Mouse (Mus musculus): ENCODE measurements around the gene Gba.
A peak's percentile ranks its signal among the peaks of the same experiment; 100 is the strongest.
"Not testable (repeated sequence)": the region's sequence is repeated elsewhere in the genome, so short reads cannot be mapped to it uniquely, and the experiment has no call there.

Gene Gba

GRCm38 (mm10) chr3:89215853-89216252 is 13.1 kb downstream of the Gba start:
- DNase-seq (ENCODE audit: low spot score): peak; percentile 88

- not testable (repeated sequence) for DNase-seq (ENCODE audit: low spot score)
Observed at GRCm38 (mm10) chr3:89216407-89216806, 13.7 kb downstream of the Gba start.

DNA sequence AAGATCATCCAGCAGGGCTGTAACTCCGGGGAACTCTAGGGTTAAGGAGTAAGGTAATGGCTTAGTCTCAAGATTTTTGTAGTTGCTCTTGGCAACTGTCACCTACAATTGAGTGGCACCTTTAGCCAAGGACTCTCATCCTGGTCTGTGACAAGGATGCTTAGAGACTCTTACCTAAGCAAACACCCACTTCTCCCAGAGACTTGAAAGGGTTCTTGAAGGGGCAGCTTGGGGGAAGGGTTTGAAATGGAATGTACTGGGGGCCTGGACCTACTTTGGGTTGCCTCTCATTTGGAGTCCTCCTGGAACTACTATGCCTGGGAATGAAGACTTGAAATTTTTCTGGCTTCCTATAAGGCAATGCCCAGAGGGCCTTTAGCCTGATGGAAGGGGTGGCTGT is 15.5 kb downstream of the Gba start:
- DNase-seq (ENCODE audit: low spot score): no peak

DNA sequence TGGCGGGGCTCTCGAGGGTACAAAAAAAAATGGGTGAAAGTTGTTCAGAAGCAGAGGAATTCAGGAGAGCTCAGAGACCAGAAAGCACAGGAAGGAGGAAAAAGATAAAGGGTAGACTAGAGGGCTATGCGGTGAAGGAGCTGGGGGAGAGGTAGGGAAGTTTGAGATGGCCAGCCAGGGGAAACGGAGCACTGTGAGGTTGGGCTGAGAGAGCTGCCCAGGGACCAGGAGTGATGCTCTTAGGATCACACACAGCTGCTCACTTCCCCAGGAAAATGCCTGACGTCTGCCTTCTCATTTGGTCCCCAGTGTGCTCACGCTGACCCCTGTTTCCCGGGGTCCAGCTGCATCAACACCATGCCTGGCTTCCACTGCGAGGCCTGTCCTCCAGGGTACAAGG is 16.8 kb downstream of the Gba start:
- no peak for DNase-seq (ENCODE audit: low spot score)

- no peak for DNase-seq (ENCODE audit: low spot score)
Observed at GRCm38 (mm10) chr3:89221167-89221566, 18.4 kb downstream of the Gba start.

DNA sequence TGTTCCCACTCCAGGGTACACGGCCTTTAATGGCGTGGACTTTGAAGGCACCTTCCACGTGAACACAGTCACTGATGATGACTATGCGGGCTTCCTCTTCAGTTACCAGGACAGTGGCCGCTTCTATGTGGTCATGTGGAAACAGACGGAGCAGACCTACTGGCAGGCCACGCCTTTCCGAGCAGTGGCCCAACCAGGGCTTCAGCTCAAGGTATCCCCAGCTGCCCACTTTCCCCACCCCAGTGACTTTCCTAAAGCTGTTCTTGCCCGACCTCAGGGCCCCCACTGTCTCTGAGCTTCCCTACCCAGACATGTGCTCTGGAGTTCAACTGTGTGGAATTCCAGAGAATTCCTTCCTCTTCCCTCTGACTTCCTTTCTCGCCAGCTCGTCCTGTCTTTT is 22.1 kb downstream of the Gba start:
- no peak for DNase-seq (ENCODE audit: low spot score)

DNA sequence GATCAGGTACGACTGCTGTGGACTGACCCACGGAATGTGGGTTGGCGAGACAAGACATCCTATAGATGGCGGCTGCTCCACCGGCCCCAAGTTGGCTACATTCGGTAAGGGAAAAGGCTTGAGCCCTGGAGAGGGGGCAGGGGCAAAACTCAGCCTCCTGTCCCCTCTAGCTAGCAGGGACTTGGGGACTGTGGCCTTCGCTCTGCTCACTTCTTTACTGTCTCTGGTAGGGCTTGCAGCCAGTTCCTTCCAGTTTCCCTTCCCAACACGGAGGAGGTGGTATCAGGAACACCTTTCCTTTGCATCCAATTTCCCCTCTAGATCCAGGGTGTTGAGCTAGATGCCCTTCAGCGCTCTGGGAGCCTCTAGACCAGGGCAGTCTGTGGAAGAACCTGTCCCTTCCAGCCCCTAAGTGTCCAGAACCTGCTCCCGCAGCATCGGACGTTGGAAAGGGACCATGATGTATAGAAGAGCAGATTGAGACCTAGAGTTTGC is 22.6 kb downstream of the Gba start:
- DNase-seq (ENCODE audit: low spot score): no peak

- no peak for DNase-seq (ENCODE audit: low spot score)
Observed at GRCm38 (mm10) chr3:89225918-89226317, 23.2 kb downstream of the Gba start.

GRCm38 (mm10) chr3:89226361-89226760 is 23.6 kb downstream of the Gba start:
- no peak for DNase-seq (ENCODE audit: low spot score)

DNA sequence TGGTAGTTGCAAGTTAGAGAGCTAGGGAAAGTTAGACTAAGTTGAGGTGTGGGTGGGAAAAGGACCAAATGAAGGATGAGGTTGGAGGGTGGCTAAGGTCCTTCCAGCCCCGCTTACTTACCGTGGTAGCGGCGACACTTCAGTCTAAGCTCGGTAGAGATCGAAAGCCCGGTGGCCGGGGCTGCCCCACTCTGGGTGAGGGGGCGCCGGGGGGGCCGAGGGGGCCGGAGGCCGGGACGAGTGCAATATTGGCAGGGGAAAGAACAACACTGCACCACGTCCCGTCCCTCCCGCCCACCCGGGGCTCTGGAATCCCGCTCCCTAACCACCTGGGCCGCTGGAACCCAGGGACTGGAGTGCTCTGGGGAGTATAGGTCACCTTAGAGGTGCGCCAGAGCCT is 24.2 kb downstream of the Gba start, which contains the start of gene Mtx1:
Gene Mtx1 (minus strand): TSS at position 189 of the 400 bp plus-strand sequence.
- no peak for DNase-seq (ENCODE audit: low spot score)

DNA sequence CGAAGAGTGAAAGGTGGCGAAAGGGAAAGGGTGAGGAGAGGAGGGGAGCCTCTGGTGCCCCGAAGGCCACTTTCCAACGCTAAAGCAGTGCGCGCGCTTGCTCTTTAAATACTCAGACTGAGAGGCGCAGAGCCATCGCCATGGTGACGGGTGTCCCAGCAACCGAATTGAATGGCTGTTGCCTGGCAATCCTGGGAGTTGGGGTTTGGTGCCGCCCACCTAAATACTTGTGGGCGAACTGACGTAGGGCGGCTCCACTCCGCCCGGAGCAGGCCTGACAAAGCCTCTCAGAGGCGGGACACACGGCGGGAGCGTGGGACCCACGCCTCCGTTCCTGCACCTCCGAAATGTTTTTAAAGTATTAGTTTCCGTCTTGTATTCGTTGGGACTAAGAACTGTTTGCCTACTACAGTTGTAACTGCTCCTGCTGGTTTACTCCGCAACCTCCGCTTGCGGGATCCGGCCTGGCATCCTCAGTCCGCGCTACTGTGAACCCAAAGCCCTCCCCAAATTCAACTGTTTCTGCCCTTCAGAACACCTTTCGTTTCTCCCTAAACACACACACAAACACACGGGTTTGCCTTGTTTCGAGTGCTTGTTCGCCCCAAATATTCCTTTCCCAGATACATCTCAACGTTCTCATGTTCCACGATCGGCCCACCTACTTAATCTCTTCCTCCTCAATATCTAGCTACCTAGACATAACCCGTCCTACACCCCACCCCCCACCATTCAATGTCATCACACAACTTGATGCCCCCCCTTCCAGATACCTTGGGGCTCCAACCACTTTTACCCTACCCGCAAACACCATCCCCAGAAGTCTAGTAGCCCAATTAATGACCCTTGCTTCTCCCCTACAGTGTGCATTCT is 24.8 kb downstream of the Gba start:
- peak; percentile 63 for DNase-seq (ENCODE audit: low spot score)

DNA sequence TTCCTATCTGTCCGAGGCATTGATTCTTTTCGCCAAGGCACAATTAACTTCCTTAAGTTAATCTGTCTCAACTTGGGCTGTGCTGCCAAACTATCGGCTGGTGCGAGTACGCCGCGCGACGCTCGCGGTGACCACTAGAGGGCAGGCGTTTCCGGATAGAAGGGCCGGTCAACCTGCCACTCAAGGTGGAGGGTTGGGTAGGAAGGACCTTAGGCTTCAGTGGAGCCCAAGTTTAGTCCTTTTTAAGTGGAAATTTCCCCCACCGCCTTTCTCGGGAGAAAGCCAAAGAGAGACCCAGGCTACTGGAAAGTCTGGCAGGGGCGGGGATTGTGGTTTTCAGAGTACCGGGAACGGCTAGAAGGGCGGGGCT is 25.4 kb downstream of the Gba start:
- peak; percentile 75 for DNase-seq (ENCODE audit: low spot score)

DNA sequence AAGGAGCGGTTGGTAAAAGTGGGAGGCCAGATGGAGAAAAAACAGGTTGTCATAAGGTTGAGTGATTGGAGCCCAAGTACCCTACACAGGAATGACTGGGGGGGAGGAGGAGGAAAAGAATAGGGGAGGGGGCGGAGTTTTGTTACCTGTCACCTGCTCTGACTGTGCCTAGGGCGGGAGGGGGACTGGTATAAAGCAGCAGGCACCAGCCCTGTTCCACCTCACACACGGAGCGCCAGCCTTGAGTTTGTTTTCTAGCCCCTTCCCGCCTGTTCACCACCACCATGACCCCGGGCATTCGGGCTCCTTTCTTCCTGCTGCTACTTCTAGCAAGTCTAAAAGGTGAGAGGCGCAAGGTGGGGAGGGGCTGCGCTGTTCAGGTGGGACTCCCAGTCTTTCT is 26.1 kb downstream of the Gba start, which contains the start of gene Muc1:
Gene Muc1 (plus strand): TSS at position 222 of the 400 bp plus-strand sequence.
- no peak for DNase-seq (ENCODE audit: low spot score)

DNA sequence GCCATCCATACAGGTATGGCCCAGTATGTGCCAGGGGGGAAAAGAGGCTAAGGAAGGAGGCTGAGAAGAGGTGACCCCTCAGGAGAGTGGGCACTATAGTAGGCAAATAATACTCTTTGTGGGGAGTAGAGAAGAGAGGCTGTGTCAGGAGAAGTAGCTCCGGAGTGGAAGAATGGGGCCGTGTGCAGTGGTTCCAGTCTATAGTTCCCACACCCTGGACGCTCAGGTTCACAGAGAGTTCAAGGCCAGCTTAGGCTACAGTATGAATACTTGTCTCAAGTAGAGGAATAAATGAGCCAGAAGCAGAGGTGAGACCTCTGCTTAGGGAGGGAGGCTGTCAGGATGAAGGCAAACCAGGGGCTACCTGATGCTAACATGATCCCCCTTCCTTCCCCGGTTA is 26.5 kb downstream of the Gba start:
- DNase-seq (ENCODE audit: low spot score): no peak

DNA sequence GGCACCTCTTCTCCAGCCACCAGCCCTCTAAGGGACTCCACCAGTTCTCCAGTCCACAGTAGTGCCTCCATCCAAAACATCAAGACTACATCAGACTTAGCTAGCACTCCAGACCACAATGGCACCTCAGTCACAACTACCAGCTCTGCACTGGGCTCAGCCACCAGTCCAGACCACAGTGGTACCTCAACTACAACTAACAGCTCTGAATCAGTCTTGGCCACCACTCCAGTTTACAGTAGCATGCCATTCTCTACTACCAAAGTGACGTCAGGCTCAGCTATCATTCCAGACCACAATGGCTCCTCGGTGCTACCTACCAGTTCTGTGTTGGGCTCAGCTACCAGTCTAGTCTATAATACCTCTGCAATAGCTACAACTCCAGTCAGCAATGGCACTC is 27.8 kb downstream of the Gba start:
- DNase-seq (ENCODE audit: low spot score): no peak

GRCm38 (mm10) chr3:89231345-89231744 is 28.6 kb downstream of the Gba start:
- DNase-seq (ENCODE audit: low spot score): no peak

- no peak for DNase-seq (ENCODE audit: low spot score)
Observed at GRCm38 (mm10) chr3:89231772-89232275, 29.1 kb downstream of the Gba start.

DNA sequence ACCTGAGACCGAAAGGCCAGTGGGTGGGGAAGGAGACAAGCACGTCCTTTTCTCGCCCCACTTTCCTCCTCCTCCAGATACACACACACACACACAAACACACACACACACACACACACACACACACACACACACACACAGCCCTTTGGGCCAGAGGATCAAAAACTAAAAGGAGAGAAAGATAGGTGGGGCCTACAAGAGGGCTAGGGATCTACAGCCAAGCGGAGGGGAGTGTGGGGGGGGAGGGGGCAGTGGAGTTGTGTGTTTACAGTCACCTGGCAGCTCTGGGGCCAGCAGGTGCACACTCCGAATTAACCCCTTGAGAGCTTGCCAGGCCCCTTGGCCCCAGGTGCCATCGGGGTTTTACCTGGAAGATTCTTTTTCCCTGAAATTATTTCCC is 29.9 kb downstream of the Gba start:
- DNase-seq (ENCODE audit: low spot score): no peak

DNA sequence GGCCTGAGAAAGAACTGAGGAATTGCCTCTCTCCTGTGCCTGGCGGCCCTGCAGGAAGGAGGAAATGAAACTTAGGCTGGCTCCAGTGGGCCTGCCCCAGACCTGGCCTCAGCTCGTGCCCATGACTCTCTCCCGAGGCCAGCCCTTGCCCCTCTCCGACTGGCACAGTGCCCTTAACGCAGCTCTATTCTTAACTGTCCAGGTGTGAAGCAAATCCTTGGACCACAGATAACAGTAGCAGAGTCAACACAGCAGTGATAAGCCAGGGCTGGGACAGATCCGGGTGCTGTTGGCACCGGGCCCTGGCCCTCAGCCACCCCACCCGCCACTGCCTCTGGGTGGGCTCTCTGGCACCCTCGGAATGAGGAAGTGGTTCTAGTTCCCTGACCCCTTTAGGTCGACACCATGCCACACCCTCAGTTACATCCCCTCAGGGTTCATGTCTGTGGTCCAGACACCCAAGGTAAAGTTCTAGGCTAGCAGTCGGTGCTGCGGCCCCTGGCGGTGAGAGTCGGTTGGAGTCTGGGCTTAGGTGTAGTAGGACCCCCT is 30.9 kb downstream of the Gba start:
- DNase-seq (ENCODE audit: low spot score): no peak

DNA sequence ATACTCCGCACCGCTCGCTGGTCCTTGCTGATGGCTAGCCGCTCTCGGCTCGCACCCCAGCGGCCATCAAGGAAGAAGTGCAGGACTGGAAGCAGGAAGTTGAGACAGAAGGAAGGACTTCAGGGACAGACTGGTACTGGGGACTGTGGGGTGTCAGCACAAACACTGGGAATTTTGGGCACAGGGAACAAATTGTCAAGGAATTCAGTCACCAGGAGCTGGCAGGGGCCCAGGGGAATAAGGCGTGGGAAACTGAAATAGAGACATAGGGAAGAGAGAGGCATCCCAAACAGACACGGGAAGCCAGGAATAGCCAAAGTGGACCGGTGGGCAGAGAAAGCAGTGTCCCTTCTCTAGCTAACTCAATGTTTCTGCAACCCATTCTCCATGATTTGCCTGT is 33.8 kb downstream of the Gba start:
- no peak for DNase-seq (ENCODE audit: low spot score)

DNA sequence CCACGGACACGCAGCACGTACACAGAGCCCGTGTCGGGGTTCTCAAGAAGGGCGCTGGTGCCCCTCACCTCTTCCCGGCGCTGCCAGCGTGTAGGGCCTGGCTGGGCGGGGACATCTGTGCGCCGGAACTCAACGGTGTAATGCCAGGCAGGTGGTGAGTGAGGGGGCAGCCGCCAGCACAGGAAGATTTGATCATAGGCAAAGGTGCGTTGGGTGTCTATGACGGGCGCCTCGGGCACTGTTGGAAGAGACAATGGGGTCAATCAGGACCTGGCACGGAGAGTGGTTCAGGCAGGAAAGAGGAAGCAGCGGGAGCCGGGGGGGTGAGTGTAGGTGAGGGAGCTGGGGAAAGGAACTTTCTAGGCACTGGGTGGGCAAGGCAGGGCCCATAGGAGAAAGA is 35.0 kb downstream of the Gba start:
- no peak for DNase-seq (ENCODE audit: low spot score)

GRCm38 (mm10) chr3:89238494-89238893 is 35.8 kb downstream of the Gba start:
- DNase-seq (ENCODE audit: low spot score): no peak

DNA sequence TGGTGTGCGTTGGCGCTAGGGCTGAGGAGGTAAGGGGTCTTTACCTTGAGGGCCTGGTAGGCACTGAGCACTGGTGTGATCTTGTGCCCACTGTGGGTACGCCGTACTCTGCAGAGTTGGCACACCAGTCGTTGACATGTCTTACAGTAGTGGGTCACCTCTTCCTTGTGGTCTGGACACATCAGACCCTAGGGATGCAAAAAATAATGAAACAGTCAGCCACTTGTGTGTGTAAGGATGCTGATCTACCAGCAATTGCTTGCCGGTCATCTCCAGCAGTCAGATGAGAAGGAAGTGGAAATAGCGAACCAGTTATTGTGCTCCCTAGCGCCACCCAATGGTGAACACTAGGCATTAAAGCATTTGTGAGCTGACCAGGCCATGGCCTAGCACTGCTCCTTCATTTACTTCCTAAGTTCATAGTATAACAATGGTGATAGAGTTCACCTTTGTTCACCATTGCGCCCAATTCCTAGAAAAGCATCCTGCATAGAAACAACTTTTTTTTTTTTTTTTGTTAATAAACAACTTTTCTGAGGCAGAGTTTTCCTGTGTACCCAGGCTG is 39.7 kb downstream of the Gba start:
- peak; percentile 59 for DNase-seq (ENCODE audit: low spot score)
